ENCODE assay signal across 14 mouse cellular contexts in genomic region chr1:189959802-189960201, GRCm38 (mm10).
"Had no signal": no experiment of that assay in that cellular context is flagged by ENCODE, and none has a peak within 500 bp of the region (broad histone marks: within the 10 kb centered on the region; RNA-seq: fewer than 3 reads in every experiment).

No protein-coding gene starts in this region.

- H3K4me3 ChIP-seq: limb, embryonic 15.5 days; liver, embryonic 12.5 days; midbrain, embryonic 10.5 days; myocyte; neural tube, embryonic 15.5 days had no signal

- H3K36me3 ChIP-seq: limb, embryonic 15.5 days; liver, embryonic 12.5 days; midbrain, embryonic 10.5 days; neural tube, embryonic 15.5 days had no signal

- ATAC-seq: liver, embryonic 12.5 days had no signal

- H3K4me2 ChIP-seq: limb, embryonic 15.5 days; liver, embryonic 12.5 days; lung, embryonic 14.5 days; neural tube, embryonic 15.5 days had no signal

- H3K27me3 ChIP-seq: limb, embryonic 15.5 days; liver, embryonic 12.5 days; neural tube, embryonic 15.5 days had no signal

- H3K4me1 ChIP-seq: limb, embryonic 15.5 days; liver, embryonic 12.5 days; midbrain, embryonic 10.5 days; neural tube, embryonic 15.5 days had no signal

- H3K9me3 ChIP-seq: limb, embryonic 15.5 days; liver, embryonic 12.5 days; midbrain, embryonic 10.5 days; neural tube, embryonic 15.5 days had no signal

- H3K27ac ChIP-seq: limb, embryonic 15.5 days; liver, embryonic 12.5 days; midbrain, embryonic 10.5 days; neural tube, embryonic 15.5 days had no signal

- DNase-seq: kidney, postnatal 25 days; lung, embryonic 14.5 days; lung, postnatal 4 days; midbrain, embryonic 14.5 days; retina, postnatal 1 day; right cerebral cortex, postnatal 4 days; spleen, adult 18-20 months; thymus, adult 2 months; thymus, postnatal 36 days had no signal

- H3K9ac ChIP-seq: limb, embryonic 15.5 days; liver, embryonic 12.5 days; lung, embryonic 14.5 days; neural tube, embryonic 15.5 days had no signal
